Mouse (Mus musculus): ENCODE results near the gene Smc3. TPM values are rescaled to one million over a fixed set of nuclear protein-coding genes. Genes with fewer than 3 reads are reported as not detected.
A peak's percentile ranks its signal among the peaks of the same experiment; 100 is the strongest.
"Not testable (repeated sequence)": the region's sequence is repeated elsewhere in the genome, so short reads cannot be mapped to it uniquely, and the experiment has no call there.

Gene Smc3
- polyA plus RNA-seq, 1 experiment from 2014 or later, result 91.8 TPM

DNA sequence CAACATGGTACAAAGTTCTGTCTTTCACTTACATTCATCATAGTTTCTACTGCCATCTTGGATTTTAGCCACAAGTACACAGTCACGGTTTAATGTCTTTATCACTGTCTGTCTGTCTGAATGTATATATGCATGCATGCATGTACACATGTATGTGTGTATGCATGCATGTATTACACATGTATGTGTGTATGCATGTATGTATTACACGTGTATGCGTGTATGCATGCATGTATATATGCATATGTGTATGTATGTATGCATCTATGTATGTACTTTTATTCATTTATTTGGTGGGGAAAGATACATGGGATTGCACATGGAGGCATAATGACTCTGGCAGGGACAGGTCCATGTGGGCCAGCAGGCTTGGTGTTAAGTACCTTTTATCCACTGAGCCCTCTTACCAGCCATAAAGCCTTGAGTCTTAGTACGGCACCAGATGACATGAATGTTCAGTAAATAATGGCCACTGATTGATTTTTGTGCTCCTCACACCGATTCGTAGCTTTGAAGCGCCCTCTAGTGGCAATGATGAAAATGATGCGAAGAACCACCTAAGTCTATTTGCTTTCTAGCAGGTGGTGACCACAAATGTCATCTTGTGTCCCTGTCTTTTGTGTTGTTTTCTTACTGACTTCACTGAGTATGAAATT is 21.5 kb upstream of the Smc3 start:
- no peak overlapping the region for H3K4me2 ChIP-seq
- no peaks in the 10 kb centered on the region for H3K9me3 ChIP-seq
- no peaks in the 10 kb centered on the region for H3K36me3 ChIP-seq (replicated peaks)
- no peaks in the 10 kb centered on the region for H3K27me3 ChIP-seq
- peak; percentile 63; the same call in 1 of the 2 replicates for ATAC-seq (ENCODE audit: low FRiP score)
- peaks cover 9% of the 10 kb centered on the region; the same call in 1 of the 2 replicates for H3K4me1 ChIP-seq
- no peak overlapping the region for H3K9ac ChIP-seq
- WGBS, result 14% methylated on average over 8 of the region's 8 CpGs
- H3K27ac ChIP-seq, result no peak overlapping the region
- no peak overlapping the region for H3K4me3 ChIP-seq (replicated peaks)

DNA sequence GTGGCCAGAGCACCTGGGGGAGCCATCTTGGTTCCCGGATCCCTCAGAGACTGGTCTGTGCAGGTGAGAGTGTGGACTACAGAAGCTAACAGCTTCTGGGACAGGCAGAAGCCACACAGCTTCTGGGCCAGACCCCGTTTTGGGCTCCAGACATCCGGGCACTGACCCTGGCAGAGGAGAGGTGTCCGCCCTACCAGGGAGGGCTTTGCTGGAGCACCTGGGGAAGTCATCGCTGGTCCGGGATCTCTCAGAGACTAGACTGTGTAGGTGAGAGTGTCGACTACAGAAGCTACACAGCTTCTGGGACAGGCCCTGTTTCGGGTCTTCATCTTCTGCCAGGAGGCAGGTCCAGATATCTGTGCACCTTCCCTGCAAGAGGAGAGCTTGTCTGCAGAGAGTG is 19.9 kb upstream of the Smc3 start:
- ATAC-seq (ENCODE audit: low FRiP score); H3K27ac ChIP-seq; H3K4me2 ChIP-seq; H3K36me3 ChIP-seq (replicated peaks); H3K9ac ChIP-seq; H3K27me3 ChIP-seq; H3K4me1 ChIP-seq; H3K4me3 ChIP-seq (replicated peaks): not testable (repeated sequence)
- peaks cover 12% of the 10 kb centered on the region for H3K9me3 ChIP-seq
- WGBS, result 90% methylated on average over 8 of the region's 8 CpGs

DNA sequence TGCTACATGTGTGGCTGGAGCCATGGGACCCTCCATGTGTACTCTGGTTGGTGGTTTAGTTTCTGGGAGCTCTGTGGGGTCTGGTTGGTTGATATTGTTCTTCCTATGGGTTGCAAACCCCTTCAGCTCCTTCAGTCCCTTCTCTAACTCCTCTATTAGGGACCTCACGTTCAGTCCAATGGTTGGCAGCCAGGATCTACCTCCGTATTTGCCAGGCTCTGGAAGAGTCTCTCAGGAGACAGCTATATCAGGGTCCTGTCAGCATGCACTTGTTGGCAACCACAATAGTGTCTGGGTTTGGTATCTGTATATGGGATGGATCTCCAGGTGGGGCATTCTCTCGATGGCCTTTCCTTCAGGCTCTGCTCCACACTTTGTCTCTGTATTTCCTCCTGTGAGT is 12.5 kb upstream of the Smc3 start:
- peaks cover 20% of the 10 kb centered on the region for H3K9me3 ChIP-seq
- not testable (repeated sequence) for H3K27me3 ChIP-seq; H3K4me3 ChIP-seq (replicated peaks); ATAC-seq (ENCODE audit: low FRiP score); H3K4me1 ChIP-seq; H3K27ac ChIP-seq; H3K36me3 ChIP-seq (replicated peaks); H3K9ac ChIP-seq; H3K4me2 ChIP-seq
- 94% methylated on average over 3 of the region's 3 CpGs for WGBS

DNA sequence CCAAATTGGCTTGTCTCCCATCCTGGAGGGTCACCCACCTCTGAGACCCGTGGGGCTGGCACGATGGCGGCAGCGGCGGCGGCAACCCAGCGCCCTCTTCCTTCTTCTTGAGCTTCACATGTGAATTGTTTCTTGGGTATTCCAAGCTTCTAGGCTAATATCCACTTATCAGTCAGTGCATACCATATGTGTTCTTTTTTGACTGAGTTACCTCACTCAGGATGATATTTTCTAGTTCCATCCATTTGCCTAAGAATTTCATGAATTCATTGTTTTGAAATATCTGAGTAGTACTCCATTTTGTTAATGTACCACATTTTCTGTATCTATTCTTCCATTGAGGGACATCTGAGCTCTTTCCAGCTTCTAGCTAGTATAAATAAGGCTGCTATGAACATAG is 11.2 kb upstream of the Smc3 start, which contains the start of gene Nutf2-ps1:
Gene Nutf2-ps1 (minus strand): TSS at position 101 of the 400 bp plus-strand sequence.
- peaks cover 20% of the 10 kb centered on the region for H3K9me3 ChIP-seq
- not testable (repeated sequence) for H3K4me3 ChIP-seq (replicated peaks); ATAC-seq (ENCODE audit: low FRiP score); H3K36me3 ChIP-seq (replicated peaks); H3K9ac ChIP-seq; H3K4me2 ChIP-seq; H3K27me3 ChIP-seq; H3K27ac ChIP-seq; H3K4me1 ChIP-seq
- WGBS, result 96% methylated on average over 7 of the region's 7 CpGs

DNA sequence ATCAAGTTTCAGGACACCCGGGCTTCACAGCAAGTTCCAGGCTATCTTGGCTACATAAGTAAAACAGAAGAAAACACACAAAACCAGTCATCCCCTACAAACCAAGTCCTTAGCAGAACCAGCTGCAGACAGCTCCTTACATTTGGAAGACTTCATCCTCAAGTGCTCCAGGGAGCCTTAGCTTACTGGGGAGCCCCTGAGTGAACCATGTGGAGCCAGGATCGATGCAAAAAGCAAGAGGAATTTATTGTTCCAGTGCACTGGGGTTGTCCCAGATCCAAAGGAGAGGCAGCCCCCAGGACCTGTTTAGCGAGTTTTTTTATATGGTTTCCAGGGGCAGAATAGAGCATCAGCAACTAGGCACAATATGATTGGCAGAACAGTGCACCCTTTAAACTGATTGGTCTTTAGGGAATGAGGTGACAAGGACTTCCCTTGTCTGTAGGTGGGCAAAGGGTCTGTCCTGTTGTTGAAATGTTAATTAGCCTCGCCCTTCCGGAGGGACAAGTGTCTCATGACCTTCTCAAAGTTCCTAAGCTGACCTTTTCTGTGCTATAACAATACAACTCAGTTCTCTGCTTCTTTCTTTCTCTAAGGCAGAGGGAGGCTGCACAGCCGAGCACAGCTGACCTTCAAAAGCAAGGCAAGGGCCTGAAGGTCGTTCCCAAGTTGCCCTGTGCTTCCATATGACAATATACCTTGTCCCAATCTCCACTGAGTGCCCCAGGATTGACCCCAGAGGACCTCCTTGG is 3.3 kb upstream of the Smc3 start:
- Histone ChIP-seq H3K9ac (no peak overlapping the region), H3K9me3 (no peaks in the 10 kb centered on the region)

DNA sequence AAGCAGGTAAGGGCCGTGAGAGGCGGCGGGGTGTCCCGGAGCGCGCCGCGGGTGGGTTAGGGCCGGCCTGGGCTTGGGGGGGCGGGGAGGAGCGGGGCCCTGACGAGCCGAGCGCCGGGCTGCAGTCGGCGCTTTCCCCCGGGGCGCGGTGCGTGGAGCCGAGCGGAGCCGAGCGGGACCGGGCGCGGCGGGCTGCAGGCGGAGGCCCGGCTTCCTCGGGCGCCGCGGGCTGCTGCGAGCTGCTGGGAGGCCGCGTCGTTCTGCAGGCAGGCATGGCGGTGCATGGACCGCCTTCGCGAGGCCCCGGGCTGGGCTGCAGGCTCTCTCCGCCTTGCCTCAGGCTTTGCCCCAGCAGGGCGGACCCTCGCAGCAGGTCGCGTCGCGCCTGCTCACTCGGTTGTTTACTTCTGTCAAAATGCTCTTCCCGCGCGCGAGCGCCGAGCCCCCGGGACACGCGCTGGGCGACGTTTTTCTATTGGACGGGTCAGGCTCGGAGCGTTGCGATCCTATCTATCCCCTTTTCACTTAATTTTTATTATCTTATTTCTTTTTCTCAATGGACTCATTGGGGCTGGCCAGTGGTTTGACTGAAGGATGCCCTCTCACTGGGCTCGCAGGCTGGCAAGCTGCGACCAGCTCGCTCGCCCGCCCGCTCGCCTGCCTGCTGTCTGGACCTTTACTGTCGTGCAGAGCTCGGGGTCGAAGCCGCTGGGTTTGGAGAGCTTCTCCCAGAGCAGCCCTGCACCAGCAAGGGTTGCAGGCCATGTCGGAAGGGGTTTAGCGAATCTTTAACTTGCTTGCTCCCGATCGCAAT is 558 bp downstream of the Smc3 start:
- Histone ChIP-seq H3K27me3 (no peaks in the 10 kb centered on the region), H3K9ac (peak overlapping the region; percentile 98), H3K9me3 (no peaks in the 10 kb centered on the region), H3K36me3 (replicated peaks) (peaks cover 18% of the 10 kb centered on the region), H3K4me1 (peaks cover 17% of the 10 kb centered on the region), H3K4me2 (peak overlapping the region; percentile 94), H3K4me3 (replicated peaks) (peak overlapping the region; percentile 99), H3K27ac (peak overlapping the region; percentile 96)
- WGBS, result under 1% methylated on average over 80 of the region's 82 CpGs
- peak; percentile 71; the same call in 1 of the 2 replicates for ATAC-seq (ENCODE audit: low FRiP score)

More for the DNA sequence above, 3.3 kb upstream of the Smc3 start:
- no peak overlapping the region for H3K4me3 ChIP-seq (replicated peaks)
- H3K27me3 ChIP-seq, result no peaks in the 10 kb centered on the region
- H3K4me1 ChIP-seq, result peaks cover 7% of the 10 kb centered on the region
- H3K4me2 ChIP-seq, result no peak overlapping the region
- no peaks in the 10 kb centered on the region for H3K36me3 ChIP-seq (replicated peaks)
- ATAC-seq (ENCODE audit: low FRiP score), result no peak
- no peak overlapping the region for H3K27ac ChIP-seq
- WGBS, result 54% methylated on average over 7 of the region's 7 CpGs

DNA sequence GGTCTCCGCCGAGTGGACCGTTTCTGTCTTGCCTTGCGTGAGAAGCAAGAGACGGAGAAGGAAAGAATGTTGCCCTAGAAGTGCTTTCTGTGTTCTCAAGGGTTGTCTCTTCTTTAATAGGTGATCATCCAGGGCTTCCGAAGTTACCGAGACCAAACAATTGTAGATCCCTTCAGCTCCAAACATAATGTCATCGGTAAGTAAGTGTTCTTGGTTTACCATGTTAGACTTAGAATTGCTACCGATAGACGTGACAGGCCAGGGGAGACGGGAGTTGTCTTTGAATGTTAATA is 1.1 kb downstream of the Smc3 start:
- Histone ChIP-seq H3K4me1 (peaks cover 17% of the 10 kb centered on the region), H3K27me3 (no peaks in the 10 kb centered on the region), H3K9me3 (no peaks in the 10 kb centered on the region), H3K36me3 (replicated peaks) (peaks cover 18% of the 10 kb centered on the region), H3K27ac (0 out of 2 replicates have a peak overlapping the region, but pooled peaks have one; percentile 96), H3K4me3 (replicated peaks) (peak overlapping the region; percentile 99), H3K9ac (peak overlapping the region; percentile 98), H3K4me2 (peak overlapping the region; percentile 94)
- no peak for ATAC-seq (ENCODE audit: low FRiP score)
- 11% methylated on average over 11 of the region's 11 CpGs for WGBS

DNA sequence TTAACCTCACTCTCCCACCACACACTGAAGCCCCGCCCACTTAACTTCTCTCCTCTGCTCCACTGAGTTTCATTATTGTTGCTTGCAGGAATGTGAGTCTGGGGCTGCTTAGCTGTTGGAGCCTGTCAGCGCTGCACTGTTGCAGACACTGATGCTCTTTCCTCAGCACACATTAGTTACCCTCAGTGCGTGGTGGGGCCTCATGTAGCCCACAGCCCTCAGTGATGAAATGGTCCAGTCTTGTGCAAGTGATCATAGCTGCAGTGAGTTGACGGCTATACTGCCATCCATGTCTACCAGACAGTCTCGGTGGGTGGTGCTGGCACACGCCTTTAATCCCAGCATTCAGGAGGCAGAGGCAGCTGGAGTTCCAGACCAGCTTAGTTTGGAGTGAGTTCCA is 8.7 kb downstream of the Smc3 start:
- Histone ChIP-seq H3K9me3 (no peaks in the 10 kb centered on the region), H3K9ac (peak overlapping the region; percentile 21; the same call in 1 of the 2 replicates), H3K27ac (0 out of 2 replicates have a peak overlapping the region, but pooled peaks have one; percentile 46), H3K36me3 (replicated peaks) (peaks cover 22% of the 10 kb centered on the region), H3K4me3 (replicated peaks) (no peak overlapping the region), H3K4me2 (no peak overlapping the region; the same call in 1 of the 2 replicates), H3K4me1 (peaks cover 4% of the 10 kb centered on the region; the same call in 1 of the 2 replicates), H3K27me3 (no peaks in the 10 kb centered on the region)
- peak; percentile 41; the same call in 1 of the 2 replicates for ATAC-seq (ENCODE audit: low FRiP score)
- 47% methylated on average over 6 of the region's 6 CpGs for WGBS

DNA sequence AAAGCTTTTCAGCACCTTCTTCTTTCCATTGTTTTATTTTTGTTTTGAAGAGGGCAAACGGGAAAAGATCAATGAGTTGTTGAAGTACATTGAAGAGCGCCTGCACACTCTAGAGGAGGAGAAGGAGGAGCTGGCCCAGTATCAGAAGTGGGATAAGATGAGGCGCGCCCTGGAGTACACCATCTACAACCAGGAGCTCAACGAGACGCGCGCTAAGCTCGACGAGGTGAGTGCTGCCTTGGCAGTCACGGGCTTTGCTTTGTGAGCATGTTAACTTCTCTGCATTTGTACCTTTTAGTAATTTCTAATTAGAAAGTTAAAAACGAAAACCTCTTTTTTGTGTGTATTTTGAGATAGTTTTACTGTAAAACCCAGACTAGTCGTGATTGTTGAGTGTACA is 21.5 kb downstream of the Smc3 start:
- peaks cover 77% of the 10 kb centered on the region for H3K36me3 ChIP-seq (replicated peaks)
- WGBS, result 91% methylated on average over 13 of the region's 13 CpGs
- no peak for ATAC-seq (ENCODE audit: low FRiP score)
- no peaks in the 10 kb centered on the region for H3K9me3 ChIP-seq
- H3K4me2 ChIP-seq, result no peak overlapping the region
- H3K27ac ChIP-seq, result no peak overlapping the region
- no peaks in the 10 kb centered on the region for H3K27me3 ChIP-seq
- H3K4me1 ChIP-seq, result no peaks in the 10 kb centered on the region
- H3K9ac ChIP-seq, result no peak overlapping the region
- H3K4me3 ChIP-seq (replicated peaks), result no peak overlapping the region

DNA sequence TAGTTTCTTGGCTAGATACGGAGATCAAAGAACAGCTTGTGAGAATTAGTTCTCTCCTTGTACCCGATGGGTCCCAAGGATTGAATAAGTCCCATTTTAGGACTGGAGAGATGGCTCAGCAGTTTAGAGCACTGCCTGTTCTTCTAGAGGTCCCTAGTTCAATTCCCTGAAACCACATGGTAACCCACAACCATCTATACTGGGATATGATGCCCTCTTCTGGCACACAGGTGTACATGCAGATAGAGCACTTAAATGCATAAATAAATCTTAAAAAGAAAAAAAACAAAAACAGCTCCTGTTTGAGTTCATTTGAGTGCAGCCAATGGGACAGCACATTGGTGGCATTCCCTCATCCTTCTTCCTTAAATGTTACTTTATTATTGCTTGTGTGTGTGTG is 37.8 kb downstream of the Smc3 start:
- Histone ChIP-seq H3K9me3 (no peaks in the 10 kb centered on the region), H3K27ac (no peak overlapping the region), H3K27me3 (no peaks in the 10 kb centered on the region), H3K9ac (no peak overlapping the region), H3K4me3 (replicated peaks) (no peak overlapping the region), H3K4me1 (no peaks in the 10 kb centered on the region), H3K4me2 (no peak overlapping the region), H3K36me3 (replicated peaks) (peaks cover 80% of the 10 kb centered on the region)
- 95% methylated on average over 2 of the region's 2 CpGs for WGBS
- no peak for ATAC-seq (ENCODE audit: low FRiP score)

DNA sequence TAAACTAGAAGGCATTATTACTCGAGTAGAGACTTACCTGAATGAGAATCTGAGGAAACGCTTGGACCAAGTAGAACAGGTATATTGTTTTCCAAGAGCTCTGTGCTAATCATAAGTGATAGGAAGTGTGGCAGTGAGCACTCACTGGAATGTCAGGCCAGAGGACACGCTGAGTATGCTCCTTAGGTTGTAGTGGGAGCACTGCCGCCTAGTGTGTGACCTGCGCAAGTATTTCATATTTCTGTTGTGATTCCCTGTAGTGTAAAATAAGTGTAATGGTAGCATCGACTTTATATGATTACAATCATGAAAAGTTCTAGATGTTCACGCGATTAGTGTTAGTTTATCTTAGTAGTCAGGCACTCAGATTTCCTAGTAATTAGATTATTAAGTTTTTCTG is 38.5 kb downstream of the Smc3 start:
- ATAC-seq (ENCODE audit: low FRiP score), result no peak
- Histone ChIP-seq H3K4me3 (replicated peaks) (no peak overlapping the region), H3K27ac (no peak overlapping the region), H3K4me2 (no peak overlapping the region), H3K9ac (no peak overlapping the region), H3K9me3 (no peaks in the 10 kb centered on the region), H3K4me1 (no peaks in the 10 kb centered on the region), H3K36me3 (replicated peaks) (peaks cover 80% of the 10 kb centered on the region), H3K27me3 (no peaks in the 10 kb centered on the region)
- 93% methylated on average over 8 of the region's 8 CpGs for WGBS

DNA sequence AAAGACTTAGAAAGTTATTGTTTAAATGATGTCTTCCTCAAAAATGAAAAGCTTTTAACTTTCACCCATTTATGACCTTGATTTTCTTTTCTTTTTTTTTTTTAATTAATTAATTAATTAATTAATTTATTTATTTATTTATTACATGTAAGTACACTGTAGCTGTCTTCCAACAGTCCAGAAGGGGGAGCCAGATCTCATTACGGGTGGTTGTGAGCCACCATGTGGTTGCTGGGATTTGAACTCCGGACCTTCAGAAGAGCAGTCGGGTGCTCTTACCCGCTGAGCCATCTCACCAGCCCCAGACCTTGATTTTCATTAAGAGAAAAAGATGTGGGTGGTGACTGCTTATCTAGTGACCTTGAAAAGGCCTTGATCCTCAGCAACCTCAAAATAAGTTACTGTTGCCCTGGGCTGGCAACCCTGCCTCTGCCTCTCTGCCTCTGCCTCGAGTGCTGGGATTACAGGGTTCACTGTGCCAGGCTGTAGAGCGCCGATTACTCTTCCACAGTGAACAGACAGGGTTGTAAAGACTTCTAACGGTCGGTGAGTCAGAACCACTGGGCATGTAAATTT is 43.9 kb downstream of the Smc3 start:
- Histone ChIP-seq H3K9ac (no peak overlapping the region), H3K27ac (no peak overlapping the region), H3K36me3 (replicated peaks) (peaks cover 70% of the 10 kb centered on the region), H3K4me1 (0 out of 2 replicates have a peak, but pooled peaks cover 3% of the 10 kb centered on the region), H3K9me3 (no peaks in the 10 kb centered on the region), H3K4me2 (no peak overlapping the region), H3K27me3 (no peaks in the 10 kb centered on the region), H3K4me3 (replicated peaks) (no peak overlapping the region)
- ATAC-seq (ENCODE audit: low FRiP score), result no peak
- WGBS, result 91% methylated on average over 9 of the region's 9 CpGs

All from forebrain, embryonic 12.5 days (tissue).